Comparison of ENCODE assay signal across 8 mouse cellular contexts in genomic region chr15:97952137-97952888, GRCm38 (mm10). TPM values are rescaled to one million over a fixed set of nuclear protein-coding genes. Genes with fewer than 3 reads are reported as not detected.
A peak's percentile ranks its signal among the peaks of the same experiment; 100 is the strongest.
DNase-seq lines count a peak whose midpoint lies in the region; TF ChIP-seq lines count a peak whose summit lies in the region.

No protein-coding gene starts in this region.

- peak; percentile 80 for DNase-seq in ES-CJ7 (ENCODE audit: low read depth, low spot score)
- DNase-seq in brain, embryonic 14.5 days (ENCODE audit: low read depth): peak; percentile 88
- peak; percentile 63 to 66 for DNase-seq in heart, postnatal 36 days
- DNase-seq in layer of hippocampus, adult 11-12 months (ENCODE audit: low spot score): peak; percentile 58
- peak; percentile 50 for DNase-seq in lung, postnatal 25 days (ENCODE audit: low spot score)
- DNase-seq in retina, postnatal 1 day: peak; percentile 86
- peak; percentile 47 to 48 for DNase-seq in urinary bladder, postnatal 36 days (ENCODE audit: low spot score in 2 of 2)

- TF ChIP-seq CTCF in brain, embryonic 14.5 days (IDR thresholded peaks at IDR 0.05; ENCODE audit: borderline replicate concordance, extremely low read depth, insufficient read depth, insufficient read length): peak; percentile 99
- peak; percentile 99 for TF ChIP-seq CTCF in embryonic fibroblast, embryonic 13.5 days (IDR thresholded peaks at IDR 0.05; ENCODE audit: borderline replicate concordance, insufficient read depth, low read length)

- intact Hi-C loops in heart, postnatal 36 days (cut with DNase I): loop anchor here (2.0 to 10.0 kb wide), 4 partner anchors 82 to 1832 kb away; no protein-coding TSS in a partner anchor

- TF ChIP-seq POLR2A in brain, embryonic 14.5 days (IDR thresholded peaks at IDR 0.05; ENCODE audit: borderline replicate concordance, extremely low read depth, insufficient read depth, insufficient read length, poor library complexity, severe bottlenecking): no peak
- TF ChIP-seq POLR2A in embryonic fibroblast, embryonic 13.5 days (IDR thresholded peaks at IDR 0.05; ENCODE audit: low read depth, low read length): no peak

- no peak overlapping the region for H3K4me3 ChIP-seq in embryonic fibroblast, embryonic 13.5 days (ENCODE audit: insufficient read depth, low read length)

- no peaks in the 10 kb centered on the region; the same call in 1 of the 2 replicates for H3K4me1 ChIP-seq in embryonic fibroblast, embryonic 13.5 days (ENCODE audit: control insufficient read depth, insufficient read depth, low read length)

- H3K27ac ChIP-seq in embryonic fibroblast, embryonic 13.5 days (ENCODE audit: insufficient read depth, low read length): no peak overlapping the region

RNA-seq across cellular contexts. Expression of gene Tmem106c, which starts 11.7 kb away (rescaled TPM):
- polyA plus RNA-seq in brain, embryonic 14.5 days (2012; rRNA removed): 57.7 and 79.8 TPM in 2 replicates
- polyA plus RNA-seq in embryonic fibroblast, embryonic 13.5 days (2011; ENCODE audit: insufficient read length, low read depth, missing spikeins): 29.1 and 32.0 TPM in 2 replicates
- 10 to 100 TPM; 10.6 to 12.0 TPM for total RNA-seq in heart, postnatal 36 days (2021)

RNA-seq across cellular contexts. Expression of gene Vdr, which starts 41.9 kb away (rescaled TPM):
- polyA plus RNA-seq in brain, embryonic 14.5 days (2012; rRNA removed): 0.25 and 0.26 TPM in 2 replicates
- polyA plus RNA-seq in embryonic fibroblast, embryonic 13.5 days (2011; ENCODE audit: insufficient read length, low read depth, missing spikeins): 3.4 and 4.8 TPM in 2 replicates
- 1 to 10 TPM; 1.6 to 1.7 TPM for total RNA-seq in heart, postnatal 36 days (2021)

RNA-seq across cellular contexts. Expression of gene Col2a1, which starts 52.2 kb away (rescaled TPM):
- polyA plus RNA-seq in brain, embryonic 14.5 days (2012; rRNA removed): 60.2 and 78.5 TPM in 2 replicates
- 12.7 and 31.5 TPM in 2 replicates for polyA plus RNA-seq in embryonic fibroblast, embryonic 13.5 days (2011; ENCODE audit: insufficient read length, low read depth, missing spikeins)
- total RNA-seq in heart, postnatal 36 days (2021): under 1 TPM; 0.08 to 0.46 TPM
